Mouse (Mus musculus) myocyte (in vitro differentiated cells): ENCODE data around the gene B2m.

Experiments
- CEBPB ChIP-seq: IDR thresholded peaks from 2 replicates; pipeline ENCODE4 v1.6.1; 2011; ENCODE audit warnings: mild to moderate bottlenecking, moderate library complexity; ENCODE audit not compliant: poor library complexity, insufficient read depth, severe bottlenecking
- E2F4 ChIP-seq: IDR thresholded peaks from one replicate; pipeline ENCODE4 v1.6.1; 2011; ENCODE audit warnings: mild to moderate bottlenecking, control low read depth, moderate library complexity; ENCODE audit not compliant: insufficient read depth
- MAX ChIP-seq: IDR thresholded peaks from one replicate; pipeline ENCODE4 v1.6.1; 2011; ENCODE audit warnings: low read depth, mild to moderate bottlenecking, control low read depth
- MYOG ChIP-seq, 3 experiments: IDR thresholded peaks; one replicate each; pipeline ENCODE4 v1.6.1; 2011; ENCODE audit warnings: control low read depth in 2 of 3, low read depth in 2 of 3, mild to moderate bottlenecking in 2 of 3; ENCODE audit not compliant: insufficient read length in 2 of 3, control insufficient read depth in 1 of 3, insufficient read depth in 1 of 3
- POLR2A ChIP-seq: IDR thresholded peaks from one replicate; pipeline ENCODE4 v1.6.1; 2011; ENCODE audit warnings: low read depth, mild to moderate bottlenecking, control low read depth, moderate library complexity; ENCODE audit not compliant: insufficient read length
- POLR2AphosphoS2 ChIP-seq: IDR thresholded peaks from one replicate; pipeline ENCODE4 v1.6.1; 2011; ENCODE audit warnings: low read depth, control low read depth; ENCODE audit not compliant: insufficient read length
- REST ChIP-seq: IDR thresholded peaks from one replicate; pipeline ENCODE4 v1.6.1; 2011; ENCODE audit warnings: mild to moderate bottlenecking, control low read depth, moderate library complexity; ENCODE audit not compliant: insufficient read depth, insufficient read length
- TCF12 ChIP-seq: IDR thresholded peaks from one replicate; pipeline ENCODE4 v1.6.1; 2011; ENCODE audit warnings: mild to moderate bottlenecking, control low read depth; ENCODE audit not compliant: poor library complexity, insufficient read depth, severe bottlenecking
- TCF3 ChIP-seq: IDR thresholded peaks from one replicate; pipeline ENCODE4 v1.6.1; 2011; ENCODE audit warnings: low read depth, control low read depth; ENCODE audit not compliant: insufficient read length
- USF1 ChIP-seq: IDR thresholded peaks from one replicate; pipeline ENCODE4 v1.6.1; 2011; ENCODE audit warnings: low read depth, mild to moderate bottlenecking, control low read depth, moderate library complexity

- TF ChIP-seq POLR2AphosphoS2 = no peak
- no peak for TF ChIP-seq TCF12
- TF ChIP-seq POLR2A = no peak
- TF ChIP-seq USF1 = no peak
- TF ChIP-seq MAX = no peak
- no peak for TF ChIP-seq CEBPB
- no peak for TF ChIP-seq MYOG (IDR thresholded peaks at IDR 0.05; ENCODE audit: control insufficient read depth in 1 of 3, insufficient read depth in 1 of 3, insufficient read length in 2 of 3, low read depth in 2 of 3)
- TF ChIP-seq REST = no peak
- TF ChIP-seq E2F4 = no peak
- TF ChIP-seq TCF3 = no peak
Observed at GRCm38 (mm10) chr2:122153681-122154365, 6.3 kb downstream of the B2m start.
